Mouse (Mus musculus) MEL (cell line): ENCODE data around the gene Ccm2. TPM values are rescaled to one million over a fixed set of nuclear protein-coding genes. Genes with fewer than 3 reads are reported as not detected.

ENCODE experiments used
- DNase-seq: peaks from one replicate; pipeline ENCODE4 v3.0.0; 2011; ENCODE audit warnings: low read depth, low spot score
- H3K27ac ChIP-seq: 2 replicates; pipeline ENCODE4 v1.5.1; 2012; ENCODE audit warnings: low read depth, mild to moderate bottlenecking, control low read depth, low read length, moderate library complexity; ENCODE audit not compliant: control insufficient read depth
- H3K27me3 ChIP-seq, 2 experiments: fragments of 150-350 bp in 1 of 2; sonication (generic) in 1 of 2; 2 replicates each; pipeline ENCODE4 v1.6.1; 2012; ENCODE audit warnings: low read length in 2 of 2, mild to moderate bottlenecking in 2 of 2, improper control_type of control experiment in 1 of 2, moderate library complexity in 1 of 2; ENCODE audit not compliant: insufficient read depth in 2 of 2, control insufficient read depth in 1 of 2
- H3K36me3 ChIP-seq, 2 experiments: 2 replicates each; pipeline ENCODE4 v1.6.1; 2012 to 2014; ENCODE audit warnings: low read length in 2 of 2, improper control_type of control experiment in 1 of 2, inconsistent platforms in 1 of 2, mild to moderate bottlenecking in 1 of 2; ENCODE audit not compliant: insufficient read depth in 2 of 2, control insufficient read depth in 1 of 2
- H3K4me1 ChIP-seq, 2 experiments: fragments of 150-350 bp in 1 of 2; sonication (generic) in 1 of 2; 2 replicates each; pipeline ENCODE4 v1.6.1; 2012; ENCODE audit warnings: low read length in 2 of 2, improper control_type of control experiment in 1 of 2, mild to moderate bottlenecking in 1 of 2; ENCODE audit not compliant: insufficient read depth in 2 of 2, control insufficient read depth in 1 of 2
- H3K4me3 ChIP-seq, 2 experiments: fragments of 150-350 bp in 1 of 2; sonication (generic) in 1 of 2; 2 replicates each; pipeline ENCODE4 v1.5.1; 2012; ENCODE audit warnings: low read depth in 2 of 2, low read length in 2 of 2, mild to moderate bottlenecking in 2 of 2, moderate library complexity in 2 of 2, control low read depth in 1 of 2, improper control_type of control experiment in 1 of 2; ENCODE audit not compliant: control insufficient read depth in 1 of 2, insufficient read depth in 1 of 2
- H3K79me2 ChIP-seq: 2 replicates; pipeline ENCODE4 v1.6.1; 2012; ENCODE audit warnings: mild to moderate bottlenecking, low read length, moderate library complexity; ENCODE audit not compliant: control insufficient read depth, poor library complexity, insufficient read depth
- H3K9ac ChIP-seq: 2 replicates; pipeline ENCODE4 v1.6.1; 2012; ENCODE audit warnings: low read depth, mild to moderate bottlenecking, control low read depth, low read length, moderate library complexity; ENCODE audit not compliant: control insufficient read depth, poor library complexity, severe bottlenecking
- H3K9me3 ChIP-seq: fragments of 150-350 bp; sonication (generic); replicated peaks from 2 replicates; pipeline ENCODE4 v1.6.1; 2012; ENCODE audit warnings: mild to moderate bottlenecking, low read length, improper control_type of control experiment, moderate library complexity; ENCODE audit not compliant: insufficient read depth
- BHLHE40 ChIP-seq: IDR thresholded peaks from 2 replicates; pipeline ENCODE4 v1.6.1; 2012; ENCODE audit warnings: low read depth, mild to moderate bottlenecking, inconsistent platforms, low read length, improper control_type of control experiment, borderline replicate concordance
- CHD1 ChIP-seq: IDR thresholded peaks from 2 replicates; pipeline ENCODE4 v1.6.1; 2012; ENCODE audit warnings: low read depth, mild to moderate bottlenecking, inconsistent platforms, low read length, improper control_type of control experiment
- CTCF ChIP-seq, 3 experiments: IDR thresholded peaks in 2 of 3; conservative IDR thresholded peaks in 1 of 3; 2 replicates each; pipeline ENCODE4 v1.5.1; 2011 to 2012; ENCODE audit warnings: low read length in 3 of 3, low read depth in 2 of 3, mild to moderate bottlenecking in 2 of 3, improper control_type of control experiment in 1 of 3, inconsistent platforms in 1 of 3, mixed read lengths in 1 of 3, moderate library complexity in 1 of 3; ENCODE audit not compliant: control insufficient read depth in 1 of 3, insufficient read depth in 1 of 3, poor library complexity in 1 of 3, severe bottlenecking in 1 of 3
- E2F4 ChIP-seq: IDR thresholded peaks from 2 replicates; pipeline ENCODE4 v1.6.1; 2011; ENCODE audit warnings: low read depth, low read length, improper control_type of control experiment, borderline replicate concordance
- ELF1 ChIP-seq: IDR thresholded peaks from 2 replicates; pipeline ENCODE4 v1.6.1; 2014; ENCODE audit warnings: low read depth, mild to moderate bottlenecking, inconsistent platforms, low read length, improper control_type of control experiment, moderate library complexity
- EP300 ChIP-seq, 2 experiments: IDR thresholded peaks; 2 replicates each; pipeline ENCODE4 v1.6.1; 2011; ENCODE audit warnings: improper control_type of control experiment in 2 of 2, low read length in 2 of 2, low read depth in 1 of 2, mild to moderate bottlenecking in 1 of 2
- GABPA ChIP-seq: IDR thresholded peaks from 2 replicates; pipeline ENCODE4 v1.6.1; 2012; ENCODE audit warnings: low read depth, mild to moderate bottlenecking, inconsistent platforms, low read length, improper control_type of control experiment, moderate library complexity
- JUND ChIP-seq: IDR thresholded peaks from 2 replicates; pipeline ENCODE4 v1.6.1; 2011; ENCODE audit warnings: low read depth, mild to moderate bottlenecking, improper control_type of control experiment, low read length
- KAT2A ChIP-seq: conservative IDR thresholded peaks from 2 replicates; pipeline ENCODE4 v1.6.1; 2012; ENCODE audit warnings: low read depth, low read length, improper control_type of control experiment, inconsistent platforms
- MXI1 ChIP-seq: IDR thresholded peaks from 2 replicates; pipeline ENCODE4 v1.6.1; 2011; ENCODE audit warnings: mild to moderate bottlenecking, low read depth, low read length, improper control_type of control experiment
- MYB ChIP-seq: IDR thresholded peaks from 2 replicates; pipeline ENCODE4 v1.6.1; 2011; ENCODE audit warnings: mild to moderate bottlenecking, low read depth, low read length, improper control_type of control experiment
- MYC ChIP-seq: IDR thresholded peaks from 2 replicates; pipeline ENCODE4 v1.6.1; 2011; ENCODE audit warnings: low read depth, mild to moderate bottlenecking, low read length, improper control_type of control experiment, moderate library complexity
- NELFE ChIP-seq: IDR thresholded peaks from 2 replicates; pipeline ENCODE4 v1.6.1; 2011; ENCODE audit warnings: low read depth, low read length, improper control_type of control experiment
- NRF1 ChIP-seq: IDR thresholded peaks from 2 replicates; pipeline ENCODE4 v1.6.1; 2014; ENCODE audit warnings: low read depth, mild to moderate bottlenecking, inconsistent platforms, low read length, improper control_type of control experiment, moderate library complexity; ENCODE audit not compliant: poor library complexity, insufficient read depth, severe bottlenecking
- POLR2AphosphoS2 ChIP-seq: IDR thresholded peaks from 2 replicates; pipeline ENCODE4 v1.6.1; 2011; ENCODE audit warnings: low read length, improper control_type of control experiment
- POLR2AphosphoS5 ChIP-seq: IDR thresholded peaks from 2 replicates; pipeline ENCODE4 v1.6.1; 2012; ENCODE audit warnings: low read depth, borderline replicate concordance, mild to moderate bottlenecking, inconsistent platforms, low read length, moderate library complexity, mixed read lengths
- RAD21 ChIP-seq: IDR thresholded peaks from 2 replicates; pipeline ENCODE4 v1.6.1; 2011; ENCODE audit warnings: mild to moderate bottlenecking, low read depth, low read length, improper control_type of control experiment
- RCOR1 ChIP-seq: IDR thresholded peaks from 2 replicates; pipeline ENCODE4 v1.6.1; 2012; ENCODE audit warnings: low read depth, mild to moderate bottlenecking, inconsistent platforms, low read length, improper control_type of control experiment
- SIN3A ChIP-seq: IDR thresholded peaks from 2 replicates; pipeline ENCODE4 v1.6.1; 2012; ENCODE audit warnings: low read length, improper control_type of control experiment, inconsistent platforms
- SMC3 ChIP-seq: IDR thresholded peaks from 2 replicates; pipeline ENCODE4 v1.6.1; 2011; ENCODE audit warnings: low read depth, low read length, improper control_type of control experiment
- TAL1 ChIP-seq: IDR thresholded peaks from 2 replicates; pipeline ENCODE4 v1.6.1; 2012; ENCODE audit warnings: mild to moderate bottlenecking, inconsistent platforms, low read length, moderate library complexity, mixed read lengths
- TBP ChIP-seq: IDR thresholded peaks from 2 replicates; pipeline ENCODE4 v1.8.0; 2011; ENCODE audit warnings: low read depth, low read length, improper control_type of control experiment
- UBTF ChIP-seq: IDR thresholded peaks from 2 replicates; pipeline ENCODE4 v1.6.1; 2012; ENCODE audit warnings: low read depth, mild to moderate bottlenecking, inconsistent platforms, low read length, improper control_type of control experiment, moderate library complexity, borderline replicate concordance; ENCODE audit not compliant: insufficient read depth
- USF1 ChIP-seq: IDR thresholded peaks from 2 replicates; pipeline ENCODE4 v1.6.1; 2014; ENCODE audit warnings: low read depth, mild to moderate bottlenecking, inconsistent platforms, low read length, improper control_type of control experiment, moderate library complexity
- USF2 ChIP-seq, 2 experiments: IDR thresholded peaks; 2 replicates each; pipeline ENCODE4 v1.6.1; 2011 to 2012; ENCODE audit warnings: improper control_type of control experiment in 2 of 2, low read length in 2 of 2, borderline replicate concordance in 1 of 2, inconsistent platforms in 1 of 2, low read depth in 1 of 2, mild to moderate bottlenecking in 1 of 2; ENCODE audit not compliant: insufficient read depth in 1 of 2
- ZC3H11A ChIP-seq: IDR thresholded peaks from 2 replicates; pipeline ENCODE4 v1.6.1; 2012; ENCODE audit warnings: low read depth, mild to moderate bottlenecking, inconsistent platforms, low read length, improper control_type of control experiment
- ZMIZ1 ChIP-seq: IDR thresholded peaks from 2 replicates; pipeline ENCODE4 v1.6.1; 2012; ENCODE audit warnings: low read depth, mild to moderate bottlenecking, inconsistent platforms, low read length, improper control_type of control experiment, moderate library complexity
- ZNF384 ChIP-seq: IDR thresholded peaks from 2 replicates; pipeline ENCODE4 v1.6.1; 2012; ENCODE audit warnings: low read depth, mild to moderate bottlenecking, inconsistent platforms, low read length, improper control_type of control experiment
- polyA plus RNA-seq, 2 experiments: library from polyadenylated mRNA; stranded (reverse) in 1 of 2; unstranded in 1 of 2; fragments of >175 nt in 1 of 2; fragments of >200 nt in 1 of 2; gene quantifications; 2 replicates each; pipeline versions ENCODE4 v1.2.1 to v1.2.4; 2012; ENCODE audit warnings: low replicate concordance in 2 of 2, low read depth in 1 of 2; ENCODE audit not compliant: insufficient read length in 2 of 2, insufficient read depth in 1 of 2, missing spikeins in 1 of 2
- total RNA-seq: library from RNA; depleted of rRNA; stranded (reverse); fragments of 300-350 nt; gene quantifications from 2 replicates; pipeline ENCODE4 v1.2.3, GENCODE M21; 2012

Gene Ccm2
- total and polyA plus RNA-seq, 3 experiments = 49.2 to 66.4 TPM; not detected in 1

DNA sequence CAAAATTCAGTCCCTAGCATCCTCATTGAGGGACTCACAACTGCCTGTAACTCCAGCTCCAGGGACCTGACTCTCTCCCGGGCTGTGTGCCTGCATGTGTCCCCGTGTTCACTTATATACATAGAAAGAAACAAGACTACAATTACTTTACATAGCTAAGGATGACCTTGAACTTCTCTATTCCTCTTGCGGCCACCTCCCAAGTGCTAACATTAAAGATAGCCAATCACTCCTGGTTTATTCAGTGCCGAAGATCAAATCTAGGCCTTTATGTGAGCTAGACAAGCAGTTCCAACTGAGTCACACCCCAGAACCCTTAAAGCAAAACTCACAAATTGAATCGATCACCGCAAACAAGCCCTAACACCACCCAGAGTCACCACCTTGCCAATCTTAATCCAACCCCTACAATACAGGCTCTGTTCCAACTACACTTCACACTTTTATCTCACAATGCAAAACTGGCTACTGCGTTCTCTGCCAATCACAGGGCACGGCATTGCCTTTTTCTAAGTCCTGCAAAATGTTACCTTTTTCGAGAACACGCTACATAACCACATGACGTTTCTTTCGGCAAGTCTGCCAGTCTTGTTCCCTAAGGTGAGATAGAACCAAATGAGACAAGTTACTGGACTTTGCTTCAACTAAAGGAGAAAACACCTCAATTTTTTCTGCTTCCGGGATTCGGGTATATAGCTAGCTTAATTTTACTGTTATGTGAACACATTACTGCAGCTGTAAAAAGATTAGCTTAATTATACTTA, 78.1 kb downstream of the Ccm2 start (continued):
- no peak for TF ChIP-seq POLR2AphosphoS5
- TF ChIP-seq BHLHE40 = no peak
- no peak for TF ChIP-seq ZNF384
- TF ChIP-seq JUND = peak; percentile 65; the same call in 1 of the 2 replicates
- TF ChIP-seq CHD1 = peak; percentile 87; the same call in 1 of the 2 replicates
- TF ChIP-seq SMC3 = 0 out of 2 replicates have a peak, but pooled peaks have one; percentile 19
- 0 out of 2 replicates have a peak, but pooled peaks have one; percentile 23 for TF ChIP-seq UBTF
- TF ChIP-seq, all 39 proteins: peak for 23

DNA sequence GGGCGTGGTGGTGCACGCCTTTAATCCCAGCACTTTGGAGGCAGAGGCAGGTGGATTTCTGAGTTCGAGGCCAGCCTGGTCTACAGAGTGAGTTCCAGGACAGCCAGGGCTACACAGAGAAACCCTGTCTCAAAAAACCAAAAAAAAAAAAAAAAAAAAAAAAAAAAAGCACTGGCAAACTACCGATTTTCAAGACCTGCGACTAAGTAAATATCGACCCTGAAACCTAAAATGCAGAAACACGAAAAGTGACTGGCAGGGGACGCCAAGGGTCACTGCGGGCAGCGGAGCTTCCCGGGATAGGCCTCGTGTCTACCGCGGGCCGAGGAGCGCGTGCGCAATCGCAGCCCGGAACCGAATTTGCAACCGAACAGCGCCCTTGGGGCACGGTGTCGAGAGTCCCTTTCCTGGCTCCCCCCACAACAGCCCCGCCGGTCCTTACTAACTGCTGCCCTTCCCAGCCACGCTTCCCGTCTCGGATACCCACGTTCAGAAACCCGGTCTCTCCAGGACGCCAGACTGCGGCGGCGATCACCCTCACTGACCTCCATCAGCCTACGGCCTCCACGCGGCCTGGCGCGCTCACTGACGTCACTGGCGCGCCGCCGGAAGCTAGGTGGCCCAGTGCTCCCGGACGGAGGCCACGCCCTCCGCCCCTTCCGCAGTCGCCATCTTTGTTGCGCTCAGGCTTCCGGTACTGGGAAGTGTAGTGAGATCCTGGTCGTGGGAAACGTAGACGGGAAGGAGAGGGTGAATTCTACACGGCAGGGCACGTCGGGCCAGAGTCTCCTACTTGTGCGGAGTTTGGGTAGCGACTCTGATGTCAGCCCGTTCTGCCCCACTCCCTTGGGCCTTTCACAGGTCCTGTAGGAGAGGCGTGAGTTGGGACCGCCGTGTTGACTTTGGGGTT, 79.0 kb downstream of the Ccm2 start, which contains the start of gene Tbrg4:
Gene Tbrg4, minus strand, starts transcription at position 590 of the 910 bp plus-strand sequence.
- Histone ChIP-seq H3K4me1 (peaks cover 11 to 33% of the 10 kb centered on the region in 2 experiments), H3K9ac (peak within 1 kb of the TSS; percentile 92), H3K27me3 (no peaks in the 10 kb centered on the region), H3K27ac (peak within 1 kb of the TSS; percentile 99), H3K9me3 (no peaks in the 10 kb centered on the region), H3K36me3 (peaks cover 25 to 34% of the 10 kb centered on the region in 2 experiments), H3K79me2 (peaks cover 51% of the 10 kb centered on the region), H3K4me3 (peak within 1 kb of the TSS; percentile 83 to 92)
- peak; percentile 98 for DNase-seq
- TF ChIP-seq E2F4 (peak; percentile 18; the same call in 1 of the 2 replicates), CHD1 (no peak), SMC3 (no peak), RAD21 (no peak), TAL1 (no peak), MYC (peak; percentile 99), NRF1 (peak; percentile 81), USF2 (IDR thresholded peaks at IDR 0.05; ENCODE audit: borderline replicate concordance in 1 of 2, insufficient read depth in 1 of 2, low read depth in 1 of 2, low read length in 2 of 2) (no peak), KAT2A (peak; percentile 80), SIN3A (peak; percentile 98), GABPA (no peak), BHLHE40 (no peak), ELF1 (peak; percentile 97), ZC3H11A (no peak), MYB (peak; percentile 28; the same call in 1 of the 2 replicates), POLR2AphosphoS2 (peak; percentile 92), POLR2AphosphoS5 (peak; percentile 94; the same call in 1 of the 2 replicates), CTCF (IDR thresholded peaks at IDR 0.05 in 2 of 3, conservative IDR thresholded peaks at IDR 0.05 in 1 of 3; ENCODE audit: control insufficient read depth in 1 of 3, insufficient read depth in 1 of 3, low read depth in 2 of 3, low read length in 3 of 3, poor library complexity in 1 of 3, severe bottlenecking in 1 of 3) (no peak), UBTF (0 out of 2 replicates have a peak, but pooled peaks have one; percentile 24), EP300 (IDR thresholded peaks at IDR 0.05; ENCODE audit: low read depth in 1 of 2, low read length in 2 of 2) (peak in 1 of 2 experiments; percentile 23; a peak in 2 of 4 replicates), TBP (peak; percentile 88), ZMIZ1 (peak; percentile 59; the same call in 1 of the 2 replicates), NELFE (peak; percentile 94), MXI1 (peak; percentile 97), RCOR1 (no peak), USF1 (no peak; the same call in 1 of the 2 replicates), ZNF384 (peak; percentile 73)
